Mouse (Mus musculus): ENCODE results near the gene Rpl6. TPM values are rescaled to one million over a fixed set of nuclear protein-coding genes. Genes with fewer than 3 reads are reported as not detected.

Rpl6 gene
- polyA plus RNA-seq, 1 experiment from 2014 or later: 620 TPM

GRCm38 (mm10) chr5:121233726-121234125 lies 29.4 kb downstream of the Rpl6 start:
- 86% methylated on average over 2 of the region's 2 CpGs for WGBS
- no peak overlapping the region for H3K9ac ChIP-seq (ENCODE audit: low read length)
- no peak overlapping the region for H3K27ac ChIP-seq (ENCODE audit: low read depth, low read length)
- no peaks in the 10 kb centered on the region for H3K27me3 ChIP-seq (ENCODE audit: control insufficient read depth, insufficient read depth, low read length)
- DNase-seq (ENCODE audit: low spot score) (no peak), ATAC-seq (replicated peaks; ENCODE audit: low FRiP score) (no peak)
- no peaks in the 10 kb centered on the region for H3K9me3 ChIP-seq (ENCODE audit: control insufficient read depth, low read length)
- no peaks in the 10 kb centered on the region for H3K36me3 ChIP-seq (ENCODE audit: control insufficient read depth, insufficient read depth, low read length)
- no peak overlapping the region for H3K4me3 ChIP-seq (ENCODE audit: low read depth, low read length)
- no peak overlapping the region for H3K4me2 ChIP-seq (ENCODE audit: low read depth, low read length, severe bottlenecking)
- H3K4me1 ChIP-seq (replicated peaks; ENCODE audit: control insufficient read depth, insufficient read depth, low read length): no peaks in the 10 kb centered on the region

- no peak overlapping the region for H3K4me3 ChIP-seq (ENCODE audit: low read depth, low read length)
- WGBS: 87% methylated on average over 5 of the region's 5 CpGs
- H3K4me2 ChIP-seq (ENCODE audit: low read depth, low read length, severe bottlenecking): no peak overlapping the region
- H3K9ac ChIP-seq (ENCODE audit: low read length): no peak overlapping the region
- H3K36me3 ChIP-seq (ENCODE audit: control insufficient read depth, insufficient read depth, low read length): no peaks in the 10 kb centered on the region
- H3K4me1 ChIP-seq (replicated peaks; ENCODE audit: control insufficient read depth, insufficient read depth, low read length): no peaks in the 10 kb centered on the region
- no peak overlapping the region for H3K27ac ChIP-seq (ENCODE audit: low read depth, low read length)
- H3K27me3 ChIP-seq (ENCODE audit: control insufficient read depth, insufficient read depth, low read length): no peaks in the 10 kb centered on the region
- no peak for ATAC-seq (replicated peaks; ENCODE audit: low FRiP score)
- H3K9me3 ChIP-seq (ENCODE audit: control insufficient read depth, low read length): no peaks in the 10 kb centered on the region
- DNase-seq (ENCODE audit: low spot score): no peak
Observed at GRCm38 (mm10) chr5:121236171-121236570, 31.9 kb downstream of the Rpl6 start.

GRCm38 (mm10) chr5:121238208-121238607 lies 33.9 kb downstream of the Rpl6 start:
- H3K36me3 ChIP-seq (ENCODE audit: control insufficient read depth, insufficient read depth, low read length): no peaks in the 10 kb centered on the region
- ATAC-seq (replicated peaks; ENCODE audit: low FRiP score) (no peak), DNase-seq (ENCODE audit: low spot score) (no peak)

GRCm38 (mm10) chr5:121239846-121240245 lies 35.6 kb downstream of the Rpl6 start:
- no peak overlapping the region for H3K27ac ChIP-seq (ENCODE audit: low read depth, low read length)
- no peak overlapping the region for H3K9ac ChIP-seq (ENCODE audit: low read length)
- H3K4me1 ChIP-seq (replicated peaks; ENCODE audit: control insufficient read depth, insufficient read depth, low read length): no peaks in the 10 kb centered on the region
- no peaks in the 10 kb centered on the region for H3K36me3 ChIP-seq (ENCODE audit: control insufficient read depth, insufficient read depth, low read length)
- 85% methylated on average over 5 of the region's 5 CpGs for WGBS
- DNase-seq (ENCODE audit: low spot score) (no peak), ATAC-seq (replicated peaks; ENCODE audit: low FRiP score) (no peak)
- no peaks in the 10 kb centered on the region for H3K27me3 ChIP-seq (ENCODE audit: control insufficient read depth, insufficient read depth, low read length)
- H3K4me2 ChIP-seq (ENCODE audit: low read depth, low read length, severe bottlenecking): no peak overlapping the region
- H3K9me3 ChIP-seq (ENCODE audit: control insufficient read depth, low read length): no peaks in the 10 kb centered on the region
- H3K4me3 ChIP-seq (ENCODE audit: low read depth, low read length): no peak overlapping the region

More at GRCm38 (mm10) chr5:121238208-121238607, 33.9 kb downstream of the Rpl6 start:
- Histone ChIP-seq H3K27me3 (ENCODE audit: control insufficient read depth, insufficient read depth, low read length) (no peaks in the 10 kb centered on the region), H3K4me2 (ENCODE audit: low read depth, low read length, severe bottlenecking) (no peak overlapping the region), H3K27ac (ENCODE audit: low read depth, low read length) (no peak overlapping the region), H3K4me3 (ENCODE audit: low read depth, low read length) (no peak overlapping the region), H3K9me3 (ENCODE audit: control insufficient read depth, low read length) (no peaks in the 10 kb centered on the region), H3K4me1 (replicated peaks; ENCODE audit: control insufficient read depth, insufficient read depth, low read length) (no peaks in the 10 kb centered on the region), H3K9ac (ENCODE audit: low read length) (no peak overlapping the region)
- WGBS: 86% methylated on average over 2 of the region's 2 CpGs

- Histone ChIP-seq H3K4me1 (replicated peaks; ENCODE audit: control insufficient read depth, insufficient read depth, low read length) (no peaks in the 10 kb centered on the region), H3K9ac (ENCODE audit: low read length) (no peak overlapping the region), H3K4me2 (ENCODE audit: low read depth, low read length, severe bottlenecking) (no peak overlapping the region), H3K36me3 (ENCODE audit: control insufficient read depth, insufficient read depth, low read length) (no peaks in the 10 kb centered on the region), H3K27me3 (ENCODE audit: control insufficient read depth, insufficient read depth, low read length) (no peaks in the 10 kb centered on the region), H3K27ac (ENCODE audit: low read depth, low read length) (no peak overlapping the region), H3K4me3 (ENCODE audit: low read depth, low read length) (no peak overlapping the region), H3K9me3 (ENCODE audit: control insufficient read depth, low read length) (no peaks in the 10 kb centered on the region)
- no peak for ATAC-seq (replicated peaks; ENCODE audit: low FRiP score)
- no peak for DNase-seq (ENCODE audit: low spot score)
Observed at GRCm38 (mm10) chr5:121241182-121241581, 36.9 kb downstream of the Rpl6 start.

GRCm38 (mm10) chr5:121242261-121242660 lies 38.0 kb downstream of the Rpl6 start:
- no peak for DNase-seq (ENCODE audit: low spot score)
- WGBS: 56% methylated on average over 1 of the region's 1 CpGs
- Histone ChIP-seq H3K36me3 (ENCODE audit: control insufficient read depth, insufficient read depth, low read length) (no peaks in the 10 kb centered on the region), H3K27me3 (ENCODE audit: control insufficient read depth, insufficient read depth, low read length) (no peaks in the 10 kb centered on the region), H3K9me3 (ENCODE audit: control insufficient read depth, low read length) (no peaks in the 10 kb centered on the region), H3K4me1 (replicated peaks; ENCODE audit: control insufficient read depth, insufficient read depth, low read length) (no peaks in the 10 kb centered on the region), H3K4me3 (ENCODE audit: low read depth, low read length) (no peak overlapping the region), H3K27ac (ENCODE audit: low read depth, low read length) (no peak overlapping the region), H3K9ac (ENCODE audit: low read length) (no peak overlapping the region), H3K4me2 (ENCODE audit: low read depth, low read length, severe bottlenecking) (no peak overlapping the region)
- no peak for ATAC-seq (replicated peaks; ENCODE audit: low FRiP score)

GRCm38 (mm10) chr5:121242701-121243100 lies 38.4 kb downstream of the Rpl6 start:
- ATAC-seq (replicated peaks; ENCODE audit: low FRiP score): no peak
- WGBS: 97% methylated on average over 1 of the region's 1 CpGs
- Histone ChIP-seq H3K9ac (ENCODE audit: low read length) (no peak overlapping the region), H3K4me2 (ENCODE audit: low read depth, low read length, severe bottlenecking) (no peak overlapping the region), H3K4me1 (replicated peaks; ENCODE audit: control insufficient read depth, insufficient read depth, low read length) (no peaks in the 10 kb centered on the region), H3K27me3 (ENCODE audit: control insufficient read depth, insufficient read depth, low read length) (no peaks in the 10 kb centered on the region), H3K4me3 (ENCODE audit: low read depth, low read length) (no peak overlapping the region), H3K9me3 (ENCODE audit: control insufficient read depth, low read length) (no peaks in the 10 kb centered on the region), H3K27ac (ENCODE audit: low read depth, low read length) (no peak overlapping the region), H3K36me3 (ENCODE audit: control insufficient read depth, insufficient read depth, low read length) (no peaks in the 10 kb centered on the region)
- DNase-seq (ENCODE audit: low spot score): no peak

- H3K36me3 ChIP-seq (ENCODE audit: control insufficient read depth, insufficient read depth, low read length): no peaks in the 10 kb centered on the region
Observed at GRCm38 (mm10) chr5:121243676-121244364, 39.5 kb downstream of the Rpl6 start.

GRCm38 (mm10) chr5:121244365-121244731 lies 40.1 kb downstream of the Rpl6 start:
- H3K27ac ChIP-seq (ENCODE audit: low read depth, low read length): no peak overlapping the region
- H3K9ac ChIP-seq (ENCODE audit: low read length): no peak overlapping the region
- H3K4me1 ChIP-seq (replicated peaks; ENCODE audit: control insufficient read depth, insufficient read depth, low read length): no peaks in the 10 kb centered on the region
- no peak overlapping the region for H3K4me3 ChIP-seq (ENCODE audit: low read depth, low read length)
- no peaks in the 10 kb centered on the region for H3K36me3 ChIP-seq (ENCODE audit: control insufficient read depth, insufficient read depth, low read length)
- no peaks in the 10 kb centered on the region for H3K9me3 ChIP-seq (ENCODE audit: control insufficient read depth, low read length)
- no peaks in the 10 kb centered on the region for H3K27me3 ChIP-seq (ENCODE audit: control insufficient read depth, insufficient read depth, low read length)
- H3K4me2 ChIP-seq (ENCODE audit: low read depth, low read length, severe bottlenecking): no peak overlapping the region
- DNase-seq (ENCODE audit: low spot score): no peak
- WGBS: 94% methylated on average over 5 of the region's 5 CpGs
- no peak for ATAC-seq (replicated peaks; ENCODE audit: low FRiP score)

More at GRCm38 (mm10) chr5:121243676-121244364, 39.5 kb downstream of the Rpl6 start:
- Histone ChIP-seq H3K4me3 (ENCODE audit: low read depth, low read length) (no peak overlapping the region), H3K9me3 (ENCODE audit: control insufficient read depth, low read length) (no peaks in the 10 kb centered on the region), H3K4me1 (replicated peaks; ENCODE audit: control insufficient read depth, insufficient read depth, low read length) (no peaks in the 10 kb centered on the region), H3K27ac (ENCODE audit: low read depth, low read length) (no peak overlapping the region), H3K9ac (ENCODE audit: low read length) (no peak overlapping the region), H3K27me3 (ENCODE audit: control insufficient read depth, insufficient read depth, low read length) (no peaks in the 10 kb centered on the region), H3K4me2 (ENCODE audit: low read depth, low read length, severe bottlenecking) (no peak overlapping the region)
- ATAC-seq (replicated peaks; ENCODE audit: low FRiP score) (no peak), DNase-seq (ENCODE audit: low spot score) (no peak)
- WGBS: 93% methylated on average over 1 of the region's 1 CpGs

Measured in forebrain, embryonic 11.5 days (tissue).